Mouse (Mus musculus): ENCODE measurements around the gene Lhfpl4.

Gene Lhfpl4

DNA sequence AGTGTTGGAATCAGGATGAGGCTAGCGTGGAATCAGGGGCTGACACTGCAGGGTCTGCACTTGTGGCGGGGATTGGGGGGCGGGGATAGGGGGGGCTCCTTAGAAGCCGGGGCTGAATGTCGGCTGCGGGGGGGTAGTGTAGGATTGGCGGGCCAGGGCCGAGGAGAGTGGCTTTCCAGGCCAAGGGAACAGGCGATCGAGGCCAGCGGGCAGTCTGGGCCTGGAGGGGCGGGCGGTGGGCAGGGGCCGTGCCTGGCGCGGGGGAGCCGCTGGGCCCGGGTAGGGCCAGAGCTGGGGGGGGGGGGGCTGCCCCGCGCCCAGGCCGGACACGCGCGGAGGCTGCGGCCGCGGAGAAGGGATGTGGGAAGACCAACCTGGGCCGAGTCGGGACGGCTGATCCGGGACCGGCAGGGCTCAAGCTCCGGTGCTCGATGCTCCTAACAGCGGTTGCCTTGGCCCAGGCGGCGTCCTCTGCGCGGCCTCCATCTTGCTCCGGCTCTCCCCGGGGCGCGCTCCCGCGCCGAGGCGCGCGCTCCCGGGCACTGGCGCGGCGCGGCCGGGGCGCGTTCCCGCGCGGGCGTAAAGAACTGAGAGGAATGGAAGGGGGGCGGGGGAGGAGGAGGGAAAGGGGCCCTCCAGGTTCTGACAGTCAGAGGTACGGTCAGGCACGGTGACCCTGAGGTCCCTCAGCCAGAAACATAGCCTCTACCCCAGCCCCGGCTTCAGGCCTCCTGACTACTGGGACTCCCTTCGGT lies at the start of gene Lhfpl4:
TSS of gene Lhfpl4 (minus strand) at position 544 of the 755 bp plus-strand sequence.
- no peak for DNase-seq (ENCODE audit: low spot score in 2 of 2)

- no peak for DNase-seq (ENCODE audit: low spot score in 2 of 2)
These were observed 47.6 kb upstream of the Lhfpl4 start for GRCm38 (mm10) chr6:113242753-113243152.

DNA sequence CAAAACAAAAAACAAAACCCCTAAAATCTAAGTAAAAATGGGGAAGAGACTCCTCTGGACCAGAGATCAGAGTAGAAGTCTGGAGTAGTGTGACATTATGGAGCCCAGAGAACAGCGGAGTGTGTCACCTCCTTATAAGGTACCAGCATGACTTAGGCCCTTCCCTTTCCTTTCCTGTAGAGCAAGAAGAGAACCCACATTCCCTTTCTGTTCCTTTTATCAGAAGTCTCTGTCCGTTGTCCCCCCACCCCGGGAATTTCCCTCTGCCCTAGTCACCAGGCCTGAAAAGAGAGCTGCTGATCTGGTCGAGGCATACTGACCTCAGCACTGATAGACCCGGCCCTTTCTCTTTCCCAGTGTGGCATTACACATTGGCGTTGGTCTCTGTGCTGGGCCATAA lies 43.3 kb upstream of the Lhfpl4 start:
- no peak for DNase-seq (ENCODE audit: low spot score in 2 of 2)

DNA sequence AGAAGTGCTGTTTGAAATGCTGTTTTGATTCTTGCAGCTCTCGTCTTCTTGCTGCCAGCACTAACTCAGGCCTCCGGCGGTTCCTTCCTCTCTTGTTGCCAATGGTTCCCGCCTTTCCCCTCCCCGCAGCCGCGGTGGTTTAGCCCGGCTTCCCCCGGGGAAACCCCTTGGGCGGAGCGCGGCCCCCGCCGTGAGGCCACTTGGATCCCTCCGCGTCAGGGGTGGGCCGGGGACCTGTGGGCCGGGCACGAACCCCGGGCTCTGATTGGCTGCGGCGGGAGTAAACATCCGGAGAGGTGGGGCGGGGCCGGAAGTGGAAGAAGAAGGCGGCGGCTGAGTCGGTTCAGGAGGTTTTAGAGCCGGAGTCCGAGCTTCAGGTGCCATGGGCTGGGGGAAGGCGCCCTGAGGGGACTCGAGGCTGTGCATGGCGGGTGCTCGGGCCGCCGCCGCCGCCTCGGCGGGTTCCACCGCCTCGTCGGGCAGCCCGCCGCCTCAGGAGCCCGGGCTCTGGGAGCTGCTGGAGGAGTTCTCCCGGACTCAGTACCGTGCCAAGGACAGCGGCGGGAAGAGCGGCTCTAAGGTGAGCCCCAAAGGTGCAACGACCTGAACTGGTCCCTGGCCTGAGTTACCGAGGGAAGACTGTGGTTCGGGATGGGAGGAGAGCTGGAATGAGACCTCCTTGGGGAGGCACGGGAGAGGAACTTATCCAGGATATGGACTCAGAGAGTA lies 42.5 kb upstream of the Lhfpl4 start, which contains the start of gene Mtmr14:
TSS of gene Mtmr14 (plus strand) at position 302 of the 729 bp plus-strand sequence.
- peak; percentile 99 for DNase-seq (ENCODE audit: low spot score in 2 of 2)

DNA sequence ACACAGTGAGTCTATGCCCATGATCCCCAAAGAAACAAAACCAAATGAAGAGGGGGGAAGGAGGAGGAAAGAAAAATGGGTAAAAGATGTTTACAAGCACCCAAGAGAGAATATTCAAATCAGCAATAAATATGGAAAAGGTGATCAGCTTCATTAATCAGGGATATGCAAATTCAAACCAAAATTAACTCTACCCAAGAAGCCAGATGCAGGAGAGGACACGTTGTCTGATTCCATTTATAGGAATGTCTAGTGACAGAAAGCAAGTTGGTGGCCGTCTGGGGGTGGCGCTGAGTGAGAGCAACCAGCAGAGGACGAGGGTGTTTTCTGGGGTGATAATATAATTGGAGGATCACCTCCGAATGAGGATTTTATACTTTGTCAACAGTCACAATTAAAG lies 40.0 kb upstream of the Lhfpl4 start:
- no peak for DNase-seq (ENCODE audit: low spot score in 2 of 2)

- DNase-seq (ENCODE audit: low spot score in 2 of 2): no peak
These were observed 31.5 kb upstream of the Lhfpl4 start for GRCm38 (mm10) chr6:113226705-113227104.

GRCm38 (mm10) chr6:113225798-113226197 lies 30.6 kb upstream of the Lhfpl4 start:
- no peak for DNase-seq (ENCODE audit: low spot score in 2 of 2)

DNA sequence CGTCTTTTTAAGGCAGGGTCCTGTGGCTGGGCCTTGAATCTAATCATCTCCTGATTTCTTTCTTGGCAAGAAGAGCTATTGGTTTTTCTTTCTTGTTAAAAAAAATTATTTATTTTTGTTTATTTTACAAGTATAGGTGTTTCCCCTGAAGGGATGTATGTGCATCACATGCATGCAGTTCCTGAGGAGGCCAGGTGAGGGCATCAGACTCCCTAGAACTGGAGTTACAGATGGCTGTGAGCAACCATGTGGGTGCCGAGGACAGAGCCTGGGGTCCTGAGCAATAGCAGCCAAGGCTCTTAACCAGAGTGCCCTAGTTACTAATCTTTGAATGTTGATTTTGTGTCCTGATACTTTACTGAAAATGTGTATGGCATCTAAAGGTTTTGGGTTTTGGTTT lies 21.1 kb upstream of the Lhfpl4 start:
- DNase-seq (ENCODE audit: low spot score in 2 of 2): no peak

DNA sequence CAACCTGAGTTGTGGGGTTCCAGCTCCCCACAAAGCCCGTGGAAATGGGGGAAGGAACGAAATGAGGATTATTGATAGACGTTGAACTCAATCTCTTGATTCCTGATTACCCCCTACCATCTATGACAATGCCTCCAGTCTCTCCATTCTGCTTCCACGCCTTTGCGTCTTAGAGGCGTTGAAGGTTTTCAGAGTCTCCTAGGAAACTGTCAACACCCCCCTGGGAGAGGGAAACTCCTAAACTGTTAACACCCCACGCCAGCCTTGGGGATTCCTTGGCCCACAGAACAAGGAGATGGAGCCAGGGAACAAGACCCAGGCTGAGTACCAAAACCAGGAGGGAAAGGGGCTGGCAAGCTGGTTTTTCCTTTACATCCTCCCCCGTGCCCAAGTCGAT lies 410 bp upstream of the Lhfpl4 start:
- no peak for DNase-seq (ENCODE audit: low spot score in 2 of 2)

DNA sequence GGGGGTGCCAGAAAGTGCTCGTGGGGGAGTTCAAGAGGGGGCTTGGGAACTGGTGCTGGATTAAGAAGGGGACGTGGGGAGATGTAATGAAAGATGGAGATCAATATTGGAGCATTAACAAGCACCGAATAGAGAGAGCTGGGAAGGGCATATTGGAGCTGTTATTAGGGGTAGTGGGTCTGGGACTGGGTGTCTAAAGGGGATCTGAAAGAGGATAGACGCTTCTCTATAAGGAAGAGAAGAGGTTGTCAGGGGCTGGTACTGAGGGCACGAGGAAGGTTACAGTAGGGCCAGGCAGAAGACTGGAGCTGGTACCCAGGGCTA lies 705 bp downstream of the Lhfpl4 start:
- DNase-seq (ENCODE audit: low spot score in 2 of 2): no peak

GRCm38 (mm10) chr6:113193765-113194460 lies 1.3 kb downstream of the Lhfpl4 start:
- peak in 1 of 2 experiments; percentile 66 for DNase-seq (ENCODE audit: low spot score in 2 of 2)

DNA sequence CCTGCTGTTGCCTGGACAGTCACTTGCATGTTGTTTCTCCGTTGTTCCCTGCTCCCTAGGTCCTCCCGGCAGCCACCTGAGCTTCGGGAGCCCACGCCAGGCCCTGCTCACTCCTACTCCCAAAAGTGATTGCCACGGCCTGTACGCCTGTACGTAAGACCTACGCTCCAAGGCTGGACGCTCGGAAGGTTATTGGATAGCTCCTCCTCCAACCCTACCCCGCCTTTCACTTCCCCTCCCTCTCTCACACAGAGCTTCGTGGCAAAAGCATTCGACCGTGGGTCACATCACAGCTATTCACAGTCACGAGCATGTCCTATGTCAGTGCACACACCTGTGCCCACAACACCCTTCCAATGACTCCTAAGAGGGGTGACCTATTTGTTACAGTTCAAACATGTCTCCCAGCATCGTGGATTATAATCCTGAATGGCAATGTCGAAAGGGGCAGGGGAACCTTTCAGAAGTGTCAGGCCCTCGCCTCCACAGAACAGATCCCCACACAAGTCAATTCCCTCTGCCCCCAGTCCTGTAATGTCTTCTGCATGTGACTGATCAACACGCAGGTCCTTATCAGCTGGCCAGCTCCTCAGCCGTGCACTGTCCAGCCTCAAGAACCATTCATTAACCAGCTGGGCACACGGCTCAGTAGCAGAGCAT lies 10.2 kb downstream of the Lhfpl4 start:
- no peak for DNase-seq (ENCODE audit: low spot score in 2 of 2)

- DNase-seq (ENCODE audit: low spot score in 2 of 2): no peak
These were observed 11.0 kb downstream of the Lhfpl4 start for GRCm38 (mm10) chr6:113184163-113184562.

DNA sequence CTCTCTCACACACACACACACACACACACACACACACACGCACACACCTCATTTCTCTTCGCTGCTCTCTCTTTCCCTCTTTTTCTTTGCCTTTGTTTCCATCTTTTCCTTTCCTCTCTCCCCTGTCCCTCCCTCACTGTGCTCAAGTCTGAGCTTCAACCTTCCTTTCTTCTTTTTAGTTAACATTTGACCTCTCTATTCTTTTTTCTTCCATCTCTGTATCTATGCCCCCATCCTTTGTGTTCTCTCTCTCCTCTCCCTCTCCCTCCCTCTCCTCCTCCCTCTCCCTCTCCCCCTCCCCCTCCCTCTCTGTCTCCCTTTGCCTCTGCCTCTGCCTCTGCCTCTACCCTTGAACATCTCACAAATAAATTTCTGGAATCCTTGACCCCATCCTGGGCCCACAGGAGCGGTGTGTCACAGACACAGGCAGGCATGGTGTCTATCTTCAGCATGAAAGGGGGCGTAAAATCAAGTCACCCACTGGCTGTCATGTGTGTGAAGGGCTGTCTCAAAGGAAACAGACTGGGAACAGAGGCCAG lies 15.9 kb downstream of the Lhfpl4 start:
- no peak for DNase-seq (ENCODE audit: low spot score in 2 of 2)

GRCm38 (mm10) chr6:113178286-113179194 lies 16.6 kb downstream of the Lhfpl4 start:
- DNase-seq (ENCODE audit: low spot score in 2 of 2): no peak

DNA sequence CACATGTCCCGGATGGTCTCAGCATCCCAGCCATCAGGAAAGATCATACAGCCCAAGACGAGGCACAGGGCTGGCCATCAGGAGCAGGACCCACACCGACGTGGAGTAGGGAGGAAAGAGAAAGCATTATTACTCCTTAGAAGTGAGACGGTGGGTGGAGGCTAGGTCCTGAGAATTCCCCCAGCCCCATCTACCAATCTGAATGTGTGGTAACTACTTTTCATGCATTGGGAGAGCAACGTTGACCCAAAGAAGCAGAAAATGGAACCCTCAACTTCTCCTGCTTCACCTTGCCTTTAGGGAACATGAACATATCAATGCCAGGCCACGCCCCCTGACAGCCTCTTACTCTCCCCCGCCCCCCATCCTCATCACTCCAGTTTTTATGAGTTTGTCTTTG lies 18.6 kb downstream of the Lhfpl4 start:
- DNase-seq (ENCODE audit: low spot score in 2 of 2): no peak

DNA sequence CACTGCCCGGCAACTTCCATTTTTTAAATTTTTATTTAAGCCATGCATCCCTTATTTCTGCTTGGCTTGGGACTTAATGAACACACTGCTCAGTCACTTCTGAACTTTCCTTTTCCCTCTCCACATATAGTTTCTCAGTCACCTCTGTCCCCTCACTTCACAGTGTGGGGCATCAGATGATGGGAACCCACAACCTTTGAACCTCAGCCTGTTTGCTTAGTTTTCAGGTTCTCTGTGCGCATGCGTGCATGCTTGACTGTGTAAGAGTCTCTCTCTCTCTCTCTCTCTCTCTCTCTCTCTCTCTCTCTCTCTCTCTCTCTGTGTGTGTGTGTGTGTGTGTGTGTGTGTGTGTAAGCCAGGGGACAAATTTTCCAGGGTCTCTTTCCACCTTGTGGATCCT lies 19.7 kb downstream of the Lhfpl4 start:
- no peak for DNase-seq (ENCODE audit: low spot score in 2 of 2)

DNA sequence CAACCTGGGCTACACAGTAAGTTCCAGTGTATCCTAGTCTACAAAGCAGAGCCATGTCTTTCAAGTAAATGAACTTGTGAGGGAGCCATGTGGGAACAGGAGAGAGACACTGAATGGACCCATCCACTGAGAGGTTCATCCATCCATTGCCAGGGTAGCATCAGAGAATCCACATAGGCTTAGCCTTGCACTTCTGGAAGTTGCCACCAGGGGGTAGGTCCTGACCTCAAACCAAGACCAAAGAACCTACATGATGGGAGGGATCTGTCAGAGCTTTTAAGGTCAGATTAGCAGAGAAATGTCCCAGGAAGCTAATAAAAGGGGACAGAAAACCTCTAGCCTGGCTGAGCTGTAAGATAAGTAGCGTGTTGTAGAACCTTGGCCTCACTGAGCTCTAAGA lies 22.6 kb downstream of the Lhfpl4 start:
- peak in 1 of 2 experiments; percentile 31 for DNase-seq (ENCODE audit: low spot score in 2 of 2)

DNA sequence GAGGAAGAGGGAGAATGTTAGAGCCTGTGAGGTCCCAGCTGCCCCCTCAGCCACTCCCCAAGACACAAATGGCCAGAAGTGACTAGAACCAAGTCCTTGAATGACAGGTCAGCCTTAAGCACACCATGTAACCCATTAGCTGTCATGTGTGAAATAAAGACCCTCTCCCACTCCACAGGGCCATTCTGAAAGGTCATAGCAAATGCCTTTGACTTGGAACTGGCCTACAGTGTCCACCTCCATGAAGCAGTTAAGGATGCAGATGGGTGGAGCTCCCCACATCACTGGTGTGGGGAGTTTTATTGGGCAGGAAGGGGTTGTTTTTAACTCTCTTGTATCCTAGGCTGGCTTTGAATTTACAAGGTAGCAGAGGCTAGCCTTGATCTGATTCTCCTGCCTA lies 23.2 kb downstream of the Lhfpl4 start:
- DNase-seq (ENCODE audit: low spot score in 2 of 2): no peak

DNA sequence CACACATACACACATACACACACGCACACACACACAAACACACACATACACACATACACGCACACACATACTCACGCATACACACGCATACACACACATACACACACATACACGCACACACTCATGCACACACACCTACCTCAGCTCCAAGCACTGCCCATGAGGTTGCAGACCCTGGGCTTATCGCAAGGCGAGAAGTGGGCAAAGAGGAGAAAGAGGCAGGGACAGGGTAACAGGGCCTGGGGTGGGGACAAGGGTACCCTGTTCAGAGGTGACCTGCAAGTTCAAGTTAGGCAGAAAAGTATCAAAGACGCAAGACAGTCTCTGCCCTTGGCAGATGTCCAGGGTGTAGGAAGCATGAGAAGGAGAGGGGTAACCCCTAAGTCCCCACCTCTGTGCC lies 24.5 kb downstream of the Lhfpl4 start:
- DNase-seq (ENCODE audit: low spot score in 2 of 2): no peak

DNA sequence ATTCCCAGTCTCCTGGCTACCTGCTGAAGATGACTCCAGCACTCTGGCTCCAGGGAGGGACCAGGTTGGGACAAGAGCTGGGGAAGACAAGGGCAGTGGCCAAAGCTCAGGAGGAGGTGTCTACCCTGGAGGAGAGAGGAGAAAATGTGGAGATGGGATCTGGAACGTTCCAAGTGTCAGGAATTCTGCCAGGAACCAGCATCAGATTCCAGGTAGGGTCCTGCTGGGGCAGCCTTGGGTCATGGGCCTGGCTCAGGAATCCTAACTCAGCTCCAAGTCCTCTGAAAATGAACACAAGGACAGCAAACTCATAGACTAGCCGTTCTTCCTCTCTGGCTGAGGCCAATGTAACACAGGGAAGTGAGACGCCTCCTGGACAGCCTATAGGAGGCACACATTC lies 25.3 kb downstream of the Lhfpl4 start:
- no peak for DNase-seq (ENCODE audit: low spot score in 2 of 2)

Measured in urinary bladder, postnatal 4 days (tissue).